Mouse (Mus musculus) intestine, postnatal 0 days (tissue): Measurements from ENCODE around the gene Slf2. TPM values are rescaled to one million over a fixed set of nuclear protein-coding genes. Genes with fewer than 3 reads are reported as not detected.
A peak's percentile ranks its signal among the peaks of the same experiment; 100 is the strongest.

Source experiments
- ATAC-seq: fragments of 200-750 bp; cut with Nextera tagmentation; 2 replicates; pipeline ENCODE4 v1.8.0; 2017; ENCODE audit warnings: mild to moderate bottlenecking, moderate TSS enrichment, moderate library complexity
- H3K27ac ChIP-seq: fragments of 300-500 bp; sonication (generic); 2 replicates; pipeline ENCODE4 v1.5.1; 2014; ENCODE audit warnings: mild to moderate bottlenecking, low read depth, low read length, moderate library complexity
- H3K27me3 ChIP-seq: fragments of 300-500 bp; sonication (generic); replicated peaks from 2 replicates; pipeline ENCODE4 v1.6.1; 2014; ENCODE audit warnings: low read length, mixed read lengths; ENCODE audit not compliant: control insufficient read depth, insufficient read depth
- H3K36me3 ChIP-seq: fragments of 300-500 bp; sonication (generic); 2 replicates; pipeline ENCODE4 v1.6.1; 2014; ENCODE audit warnings: mild to moderate bottlenecking, moderate library complexity; ENCODE audit not compliant: control insufficient read depth, insufficient read depth
- H3K4me1 ChIP-seq: fragments of 300-500 bp; sonication (generic); replicated peaks from 2 replicates; pipeline ENCODE4 v1.6.1; 2014; ENCODE audit warnings: antibody characterized with exemption, low read length, mixed read lengths; ENCODE audit not compliant: control insufficient read depth, insufficient read depth
- H3K4me2 ChIP-seq: fragments of 300-500 bp; sonication (generic); replicated peaks from 2 replicates; pipeline ENCODE4 v1.6.1; 2014; ENCODE audit warnings: low read depth, mild to moderate bottlenecking, moderate library complexity
- H3K4me3 ChIP-seq: fragments of 300-500 bp; sonication (generic); 2 replicates; pipeline ENCODE4 v1.5.1; 2014; ENCODE audit warnings: low read depth, low read length
- H3K9ac ChIP-seq: fragments of 300-500 bp; sonication (generic); 2 replicates; pipeline ENCODE4 v1.6.1; 2014; ENCODE audit warnings: mild to moderate bottlenecking, low read depth, low read length
- H3K9me3 ChIP-seq: fragments of 300-500 bp; sonication (generic); 2 replicates; pipeline ENCODE4 v1.6.1; 2016; ENCODE audit warnings: mixed run types; ENCODE audit not compliant: control insufficient read depth
- CTCF ChIP-seq: sonication (generic); IDR thresholded peaks from 2 replicates; pipeline ENCODE4 v1.5.1; 2016; ENCODE audit warnings: low read depth, mild to moderate bottlenecking, control low read depth, antibody characterized with exemption, moderate library complexity
- WGBS: fragments of 180-500 bp; shearing (Covaris S2); extraction: QIAGEN DNeasy Blood & Tissue Kit; methylation state at CpG from one replicate; pipeline ENCODE4 v1.1.7; 2014; 5-methylcytosine and 5-hydroxymethylcytosine counted together
- polyA plus RNA-seq: library from polyadenylated mRNA; unstranded; fragments of >200 nt; fragmentation: Nextera tagmentation; extraction: Ambion mirVana; gene quantifications from 2 replicates; pipeline ENCODE4 v1.2.1, GENCODE M21; 2015

The Slf2 gene
- polyA plus RNA-seq, 1 experiment from 2014 or later, result 11.4 TPM

DNA sequence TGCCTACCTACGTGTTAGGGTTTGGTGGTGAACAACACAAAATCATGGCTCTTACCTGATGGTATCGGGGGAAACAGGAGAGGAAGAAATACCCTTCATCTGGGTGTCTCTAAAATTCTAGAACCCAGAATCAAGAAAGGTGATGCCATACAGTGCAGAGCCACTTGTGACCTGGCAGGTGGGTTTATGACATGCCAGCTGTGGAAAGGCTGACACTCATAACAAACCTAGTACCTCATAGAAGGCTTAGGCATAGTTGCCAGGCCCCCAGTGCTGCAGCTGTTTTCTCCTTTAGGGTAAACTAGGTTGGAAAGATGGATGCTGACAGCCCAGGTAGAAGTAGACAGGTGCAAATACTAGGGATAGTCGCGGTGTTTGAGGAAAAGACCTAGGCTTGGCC, 53.5 kb downstream of the Slf2 start:
- Histone ChIP-seq H3K36me3 (peaks cover 5% of the 10 kb centered on the region), H3K4me2 (no peak overlapping the region), H3K4me1 (0 out of 2 replicates have a peak, but pooled peaks cover 12% of the 10 kb centered on the region), H3K27ac (peak overlapping the region; percentile 66), H3K9me3 (no peaks in the 10 kb centered on the region), H3K9ac (no peak overlapping the region), H3K27me3 (no peaks in the 10 kb centered on the region), H3K4me3 (no peak overlapping the region)
- no peak for ATAC-seq
- TF ChIP-seq CTCF, result no peak
- 77% methylated on average over 4 of the region's 4 CpGs for WGBS

DNA sequence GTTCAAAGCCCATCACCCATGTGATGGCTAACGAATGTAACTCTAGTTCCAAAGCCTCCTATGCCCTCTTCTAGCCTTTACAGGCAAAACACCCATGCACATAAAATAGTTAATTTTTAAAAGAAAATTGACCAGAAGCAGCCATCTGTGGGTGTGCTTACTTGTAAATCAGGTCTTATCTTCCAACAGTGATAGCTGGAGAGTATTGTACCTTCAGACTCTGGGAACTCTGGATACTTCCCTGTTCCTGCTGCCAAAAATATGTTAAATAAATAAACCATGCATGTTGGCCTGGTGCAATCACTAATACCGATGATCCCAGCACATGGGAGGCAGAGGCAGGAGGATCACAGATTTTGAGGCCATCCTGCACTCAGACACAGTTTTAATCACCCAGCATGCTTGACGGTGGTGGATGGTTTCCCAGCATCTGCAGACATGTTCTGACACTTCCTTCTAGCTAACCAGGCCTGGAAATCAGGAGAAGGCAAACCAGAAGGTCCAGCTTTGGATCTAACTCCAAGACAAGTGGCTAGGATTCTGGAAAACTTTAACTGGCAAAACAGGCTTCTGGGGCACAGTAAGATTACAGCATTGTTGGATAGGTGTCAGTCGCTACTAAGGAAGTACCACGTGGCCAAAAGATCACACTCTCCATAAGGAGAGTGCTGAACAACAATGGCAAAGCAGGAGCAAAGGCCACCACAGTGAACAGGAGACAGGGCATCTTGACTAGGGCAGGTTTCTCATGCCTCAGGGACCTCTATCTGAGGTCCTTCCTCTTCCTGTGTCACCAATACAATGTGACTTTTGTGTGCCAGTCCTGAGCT, 54.4 kb downstream of the Slf2 start:
- no peak for TF ChIP-seq CTCF
- Histone ChIP-seq H3K9ac (no peak overlapping the region), H3K27me3 (no peaks in the 10 kb centered on the region), H3K4me2 (no peak overlapping the region), H3K9me3 (no peaks in the 10 kb centered on the region), H3K4me3 (no peak overlapping the region), H3K4me1 (0 out of 2 replicates have a peak, but pooled peaks cover 12% of the 10 kb centered on the region), H3K36me3 (peaks cover 5% of the 10 kb centered on the region), H3K27ac (peak overlapping the region; percentile 66; the same call in 1 of the 2 replicates)
- 21% methylated on average over 5 of the region's 5 CpGs for WGBS
- ATAC-seq, result peak; percentile 71

DNA sequence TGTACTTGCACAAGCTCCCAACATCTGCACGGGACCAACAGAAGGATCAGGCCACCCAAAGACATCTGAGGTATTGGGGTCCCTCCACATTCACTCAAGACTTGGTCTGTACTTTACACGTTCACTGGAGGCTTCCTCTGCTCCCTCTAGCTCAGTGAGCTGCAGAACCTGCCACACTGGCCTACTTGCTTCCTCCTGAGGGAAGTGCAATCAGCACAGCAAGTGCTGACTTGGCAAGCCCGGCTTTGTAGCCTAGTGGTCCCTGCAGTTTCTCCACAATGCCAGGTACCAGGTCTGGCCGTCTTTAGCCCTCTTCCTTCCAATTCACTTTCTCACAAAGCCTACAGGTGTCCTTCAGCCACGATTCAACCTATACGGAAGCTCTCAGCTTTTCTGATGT, 56.1 kb downstream of the Slf2 start:
- 0 out of 2 replicates have a peak, but pooled peaks cover 12% of the 10 kb centered on the region for H3K4me1 ChIP-seq
- no peaks in the 10 kb centered on the region for H3K36me3 ChIP-seq
- ATAC-seq, result no peak
- 58% methylated on average over 6 of the region's 6 CpGs for WGBS
- no peak overlapping the region; the same call in 1 of the 2 replicates for H3K4me2 ChIP-seq
- no peak overlapping the region for H3K4me3 ChIP-seq
- no peak for TF ChIP-seq CTCF
- H3K27ac ChIP-seq, result peak overlapping the region; percentile 15; the same call in 1 of the 2 replicates
- no peak overlapping the region for H3K9ac ChIP-seq
- H3K9me3 ChIP-seq, result no peaks in the 10 kb centered on the region
- H3K27me3 ChIP-seq, result no peaks in the 10 kb centered on the region

DNA sequence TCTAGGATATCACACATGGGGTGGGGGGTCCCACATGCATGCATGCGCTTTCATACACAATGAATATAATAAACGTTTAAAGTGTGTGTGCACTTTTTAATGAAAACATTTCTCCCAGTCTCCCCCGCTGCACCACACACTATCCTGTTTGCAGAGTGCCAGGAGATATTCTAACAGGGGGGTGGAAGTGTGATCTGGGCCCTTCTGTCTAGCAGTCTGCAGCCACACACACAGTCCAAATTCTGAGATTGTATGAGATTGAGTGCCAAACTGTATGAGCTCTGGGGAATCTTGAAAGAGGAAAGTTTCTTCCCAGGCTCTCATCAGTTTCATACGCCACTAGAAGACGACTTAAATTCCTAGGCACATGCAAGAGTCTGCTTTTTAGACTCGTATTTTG, 56.9 kb downstream of the Slf2 start:
- TF ChIP-seq CTCF, result no peak
- Histone ChIP-seq H3K27me3 (no peaks in the 10 kb centered on the region), H3K4me3 (no peak overlapping the region), H3K9ac (no peak overlapping the region), H3K36me3 (peaks cover 8% of the 10 kb centered on the region; the same call in 1 of the 2 replicates), H3K4me1 (0 out of 2 replicates have a peak, but pooled peaks cover 18% of the 10 kb centered on the region), H3K4me2 (no peak overlapping the region), H3K9me3 (no peaks in the 10 kb centered on the region), H3K27ac (no peak overlapping the region)
- WGBS, result 62% methylated on average over 6 of the region's 6 CpGs
- ATAC-seq, result no peak

DNA sequence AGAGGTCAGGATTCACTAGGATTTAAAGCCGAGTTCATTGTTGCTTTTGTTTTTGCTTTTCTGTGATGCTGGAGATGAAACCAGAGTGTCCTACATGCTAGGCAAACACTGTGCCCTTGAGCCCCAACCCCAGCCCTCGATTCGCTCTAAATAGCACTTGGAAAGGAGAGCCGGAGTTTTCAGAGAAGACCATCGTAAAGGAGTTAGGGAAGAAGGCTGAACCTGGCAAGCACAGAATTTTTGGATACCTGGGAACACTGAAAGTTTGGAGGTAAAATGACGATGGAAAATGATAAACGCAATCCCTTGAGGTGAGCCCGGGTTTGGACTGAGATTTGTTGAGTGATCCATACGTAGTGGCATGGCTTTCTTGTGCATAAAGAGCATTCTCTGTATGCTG, 57.4 kb downstream of the Slf2 start:
- no peak overlapping the region for H3K9ac ChIP-seq
- no peaks in the 10 kb centered on the region for H3K27me3 ChIP-seq
- 24% methylated on average over 9 of the region's 9 CpGs for WGBS
- H3K9me3 ChIP-seq, result no peaks in the 10 kb centered on the region
- 0 out of 2 replicates have a peak, but pooled peaks cover 16% of the 10 kb centered on the region for H3K4me1 ChIP-seq
- peak overlapping the region; percentile 91 for H3K27ac ChIP-seq
- H3K4me2 ChIP-seq, result peak overlapping the region; percentile 95
- no peak for TF ChIP-seq CTCF
- H3K4me3 ChIP-seq, result peak overlapping the region; percentile 60; the same call in 1 of the 2 replicates
- ATAC-seq, result no peak
- H3K36me3 ChIP-seq, result peaks cover 10% of the 10 kb centered on the region; the same call in 1 of the 2 replicates

DNA sequence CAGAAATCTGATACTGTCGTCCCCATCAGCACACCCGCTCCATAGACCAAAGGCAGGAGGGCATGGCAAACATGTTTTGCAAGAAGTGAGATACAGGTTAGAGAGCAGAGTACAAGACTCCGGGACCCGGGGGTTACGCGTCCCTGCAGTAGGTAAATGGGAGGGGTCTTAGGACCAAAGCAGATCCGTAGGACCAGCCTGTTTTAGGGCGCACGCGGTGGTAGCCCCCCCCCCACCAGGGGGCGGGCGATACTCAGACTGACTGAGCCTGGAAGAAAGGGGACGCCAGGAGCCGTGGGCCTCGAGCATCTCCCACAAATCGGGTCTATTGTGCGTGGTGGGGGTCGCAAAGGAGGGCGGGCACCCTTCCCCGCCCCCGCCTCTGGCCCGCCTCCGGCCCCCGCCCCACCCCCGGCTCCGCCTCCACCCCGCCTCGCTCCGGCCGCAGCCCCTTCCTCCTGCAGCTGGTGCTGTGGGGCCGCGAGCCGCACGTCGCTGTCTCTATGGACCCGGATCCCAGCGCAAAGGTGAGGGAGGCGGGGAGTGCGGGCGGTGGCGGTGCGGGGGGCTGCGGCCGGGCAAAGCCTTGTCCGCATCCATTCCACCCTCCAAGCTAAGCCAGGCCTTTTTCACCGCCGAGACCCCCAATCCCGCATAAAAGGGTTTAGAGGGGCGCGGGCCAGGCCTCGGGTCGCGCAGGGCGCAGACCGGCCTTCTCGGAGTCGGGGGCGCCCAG, 58.0 kb downstream of the Slf2 start, which contains the start of gene Sema4g:
Gene Sema4g, plus strand, starts transcription at position 271 of the 736 bp plus-strand sequence.
- peak within 1 kb of the TSS; percentile 91 for H3K27ac ChIP-seq
- peak within 1 kb of the TSS; percentile 95 for H3K4me2 ChIP-seq
- peak within 1 kb of the TSS; percentile 75 for H3K9ac ChIP-seq
- 0 out of 2 replicates have a peak, but pooled peaks cover 15% of the 10 kb centered on the region for H3K4me1 ChIP-seq
- ATAC-seq, result peak; percentile 14; the same call in 1 of the 2 replicates
- H3K9me3 ChIP-seq, result no peaks in the 10 kb centered on the region
- peaks cover 11% of the 10 kb centered on the region for H3K36me3 ChIP-seq
- WGBS, result under 1% methylated on average over 52 of the region's 58 CpGs
- H3K4me3 ChIP-seq, result peak within 1 kb of the TSS; percentile 60
- no peaks in the 10 kb centered on the region for H3K27me3 ChIP-seq
- peak; percentile 59 for TF ChIP-seq CTCF
